17 mouse cellular contexts compared by ENCODE assay signal in genomic region chr2:27164796-27165590, GRCm38 (mm10). TPM values are rescaled to one million over a fixed set of nuclear protein-coding genes. Genes with fewer than 3 reads are reported as not detected.
DNase-seq lines count a peak whose midpoint lies in the region; ATAC-seq lines count a peak whose summit lies in the region.
"Had no signal": no experiment of that assay in that cellular context is flagged by ENCODE, and none has a peak within 500 bp of the region (broad histone marks: within the 10 kb centered on the region; RNA-seq: fewer than 3 reads in every experiment).

Dbh (plus strand) TSS chr2:27165233.

- H3K4me2 ChIP-seq in hindbrain, embryonic 12.5 days (replicated peaks): no peak within 1 kb of the TSS
- no peak within 1 kb of the TSS for H3K4me2 ChIP-seq in liver, embryonic 12.5 days
- H3K4me2 ChIP-seq: limb, embryonic 15.5 days had no signal

- H3K27me3 ChIP-seq in hindbrain, embryonic 10.5 days (ENCODE audit: insufficient read depth, poor library complexity, severe bottlenecking): peaks cover 5% of the 10 kb centered on the region; the same call in 1 of the 2 replicates
- peaks cover 6% of the 10 kb centered on the region for H3K27me3 ChIP-seq in hindbrain, embryonic 12.5 days
- peaks cover 6% of the 10 kb centered on the region; the same call in 1 of the 2 replicates for H3K27me3 ChIP-seq in liver, embryonic 12.5 days (replicated peaks)
- H3K27me3 ChIP-seq: limb, embryonic 15.5 days had no signal

- ATAC-seq in hindbrain, embryonic 12.5 days (ENCODE audit: low FRiP score): no peak
- no peak for ATAC-seq in cerebellum, adult (ENCODE audit: insufficient number of reproducible peaks, low FRiP score, low TSS enrichment)
- ATAC-seq in liver, embryonic 12.5 days: no peak
- ATAC-seq: intestine, embryonic 16.5 days had no signal

- 0 out of 2 replicates have a peak within 1 kb of the TSS, but pooled peaks have one; percentile 16 for H3K27ac ChIP-seq in hindbrain, embryonic 10.5 days
- H3K27ac ChIP-seq in hindbrain, embryonic 12.5 days: no peak within 1 kb of the TSS
- no peak within 1 kb of the TSS for H3K27ac ChIP-seq in liver, embryonic 12.5 days
- H3K27ac ChIP-seq: limb, embryonic 15.5 days had no signal

- no peak within 1 kb of the TSS for H3K4me3 ChIP-seq in hindbrain, embryonic 10.5 days
- no peak within 1 kb of the TSS for H3K4me3 ChIP-seq in hindbrain, embryonic 12.5 days
- no peak within 1 kb of the TSS for H3K4me3 ChIP-seq in liver, embryonic 12.5 days
- H3K4me3 ChIP-seq: limb, embryonic 15.5 days had no signal

- 83% methylated on average over 12 of the region's 12 CpGs for WGBS in hindbrain, embryonic 10.5 days
- WGBS in hindbrain, embryonic 12.5 days: 80% methylated on average over 12 of the region's 12 CpGs
- WGBS in liver, embryonic 12.5 days (ENCODE audit: insufficient replicate concordance): 60% methylated on average over 12 of the region's 12 CpGs

- H3K9ac ChIP-seq in hindbrain, embryonic 12.5 days: no peak within 1 kb of the TSS
- no peak within 1 kb of the TSS for H3K9ac ChIP-seq in liver, embryonic 12.5 days
- H3K9ac ChIP-seq: limb, embryonic 15.5 days had no signal

- no peak for DNase-seq in hindbrain, embryonic 10.5 days (ENCODE audit: low spot score)
- DNase-seq in adrenal gland, postnatal 10 days: peak; percentile 62
- DNase-seq in layer of hippocampus, adult 8-10 months (ENCODE audit: low spot score in 2 of 2): peak; percentile 73 to 75
- peak; percentile 77 for DNase-seq in right cerebral cortex, adult 18-20 months
- no peak for DNase-seq in kidney, postnatal 36 days
- DNase-seq: B cell, adult 2 months; cerebellum, postnatal 10 days; gastrocnemius, postnatal 14 days; lung, postnatal 10 days; midbrain, embryonic 14.5 days; thymus, adult 18-20 months had no signal

- no peaks in the 10 kb centered on the region for H3K9me3 ChIP-seq in hindbrain, embryonic 10.5 days
- no peaks in the 10 kb centered on the region for H3K9me3 ChIP-seq in hindbrain, embryonic 12.5 days (replicated peaks)
- H3K9me3 ChIP-seq in liver, embryonic 12.5 days (replicated peaks): no peaks in the 10 kb centered on the region
- H3K9me3 ChIP-seq: limb, embryonic 15.5 days had no signal

- H3K4me1 ChIP-seq in hindbrain, embryonic 10.5 days (replicated peaks): peaks cover 32% of the 10 kb centered on the region
- peaks cover 13% of the 10 kb centered on the region for H3K4me1 ChIP-seq in hindbrain, embryonic 12.5 days
- no peaks in the 10 kb centered on the region for H3K4me1 ChIP-seq in liver, embryonic 12.5 days

- H3K36me3 ChIP-seq in hindbrain, embryonic 10.5 days: no peaks in the 10 kb centered on the region
- no peaks in the 10 kb centered on the region for H3K36me3 ChIP-seq in hindbrain, embryonic 12.5 days
- H3K36me3 ChIP-seq in liver, embryonic 12.5 days: no peaks in the 10 kb centered on the region
- H3K36me3 ChIP-seq: limb, embryonic 15.5 days had no signal

RNA-seq across cellular contexts. Expression of gene Dbh, which starts in this region (rescaled TPM):
- 4.3 and 4.9 TPM in 2 replicates for polyA plus RNA-seq in hindbrain, embryonic 10.5 days (2016; fragmentation: Nextera tagmentation; extraction: Ambion mirVana)
- polyA plus RNA-seq in hindbrain, embryonic 12.5 days (2016; fragmentation: Nextera tagmentation; extraction: Ambion mirVana): 1.7 and 2.3 TPM in 2 replicates
- 100 to 1,000 TPM; 330 to 339 TPM for total RNA-seq in adrenal gland, postnatal 10 days (2021)
- total RNA-seq in layer of hippocampus, adult 8-10 months (2022): 1 to 10 TPM in 1 of 4 experiments, under 1 TPM in 3; 0.25 to 1.5 (median 0.74) TPM
- 0.05 and 0.12 TPM in 2 replicates for polyA plus RNA-seq in liver, embryonic 12.5 days (2016; fragmentation: Nextera tagmentation; extraction: Ambion mirVana)
- total RNA-seq: MEL had no signal

Comparison
In these comparisons a context has a peak if more than half of its experiments do, and no peak if none do; other contexts are left out.
1. RNA of gene Dbh (total RNA-seq): 330 to 339 TPM in adrenal gland, postnatal 10 days; 0.25 to 1.5 TPM in layer of hippocampus, adult 8-10 months; every median in the first group is over 100 times any median in the second.
2. DNase-seq: peak in adrenal gland, postnatal 10 days (single experiment), layer of hippocampus, adult 8-10 months (2 of 2) and right cerebral cortex, adult 18-20 months (single experiment); none in hindbrain, embryonic 10.5 days (single experiment) and kidney, postnatal 36 days (0 of 2).